Mouse (Mus musculus) mouse trophoblast stem cell (cell line): ENCODE measurements around the gene Rbks.
"Not testable (repeated sequence)": the region's sequence is repeated elsewhere in the genome, so short reads cannot be mapped to it uniquely, and the experiment has no call there.

Experiments
- in situ Hi-C, 2 experiments: fragments of 300-500 bp; cut with MseI, MboI; formaldehyde crosslinking; loops; 2 replicates in 1 of 2; 3 replicates in 1 of 2; pipeline ENCODE4 v1.15.1; 2025

The Rbks gene

DNA sequence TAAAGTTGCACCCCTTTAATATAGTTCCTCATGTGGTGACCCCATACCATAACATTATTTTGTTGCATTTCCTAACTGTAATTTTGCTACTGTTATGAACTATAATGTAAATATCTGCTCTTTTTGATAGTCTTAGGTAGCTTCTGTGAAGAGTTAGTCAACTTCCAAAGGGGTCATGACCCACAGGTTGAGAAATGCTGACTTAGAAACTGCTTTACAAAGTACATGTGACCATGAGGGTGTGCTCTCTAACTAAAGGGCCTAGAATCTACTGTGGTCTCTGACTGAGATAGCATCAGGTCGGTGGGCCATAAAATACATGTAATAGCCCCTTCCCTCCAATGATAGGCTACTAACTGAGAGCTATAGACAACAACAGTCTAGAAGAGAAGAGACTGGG, 19.4 kb downstream of the Rbks start:
- in situ Hi-C loops: no loop called here

GRCm38 (mm10) chr5:31673431-31673830, 24.0 kb downstream of the Rbks start:
- in situ Hi-C loops: no loop called here

DNA sequence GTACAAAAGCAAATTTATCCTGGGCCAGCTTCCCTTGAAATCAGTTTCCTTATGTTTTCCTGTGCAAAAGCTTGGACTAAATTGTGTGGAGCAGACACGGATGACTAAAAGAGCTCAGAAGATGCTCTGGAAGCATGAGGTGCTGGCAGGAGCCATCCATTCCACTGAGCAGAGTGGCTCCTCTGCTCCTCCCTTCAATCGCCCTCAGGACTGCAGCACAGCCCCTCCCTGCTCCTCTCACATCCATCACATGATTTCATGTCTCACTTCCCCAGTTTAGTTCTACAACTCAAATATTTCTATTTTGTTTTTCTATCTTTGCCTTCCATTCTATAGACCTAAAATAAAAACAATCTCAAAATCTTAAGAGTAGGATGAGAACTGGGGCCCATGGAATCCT, 26.3 kb downstream of the Rbks start:
- in situ Hi-C loops: no loop called here

- in situ Hi-C loops: no loop called here
Observed at GRCm38 (mm10) chr5:31669984-31670383, 27.4 kb downstream of the Rbks start.

DNA sequence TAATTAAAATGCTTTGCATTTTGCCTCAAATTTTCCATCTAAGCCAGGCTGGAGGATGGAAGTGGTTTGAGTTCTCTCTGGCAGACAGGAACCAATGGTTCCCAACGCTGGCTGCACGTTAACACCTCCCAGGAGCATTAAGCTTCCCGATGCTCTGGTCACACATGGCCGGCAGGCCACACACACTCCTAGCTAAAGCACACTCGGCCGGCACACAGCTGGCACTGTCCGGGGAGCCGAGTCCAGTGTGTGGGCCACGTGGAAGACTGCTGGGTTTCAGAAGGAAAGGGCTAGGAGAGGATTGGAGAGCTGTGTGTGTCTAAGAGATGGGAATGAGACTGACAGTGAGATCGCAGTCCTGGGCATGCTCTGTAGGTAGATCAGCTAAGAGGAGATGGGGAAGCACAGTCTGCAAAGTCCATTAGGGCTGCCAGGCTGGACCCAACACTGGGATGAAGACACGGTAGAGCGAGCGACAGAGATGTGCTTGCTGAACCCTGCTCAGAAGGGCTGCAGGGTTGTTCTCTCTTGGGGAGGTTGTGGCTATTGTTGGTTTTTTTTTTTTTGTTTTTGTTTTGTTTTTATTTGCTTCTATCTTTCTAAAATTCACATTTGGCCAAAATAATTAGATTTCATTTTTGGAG, 29.0 kb downstream of the Rbks start:
- in situ Hi-C loops: no loop called here

- in situ Hi-C loops: no loop called here
Observed at GRCm38 (mm10) chr5:31666176-31666575, 31.3 kb downstream of the Rbks start.

- in situ Hi-C loops: no loop called here
Observed at GRCm38 (mm10) chr5:31655688-31656190, 41.7 kb downstream of the Rbks start.

- in situ Hi-C loops: no loop called here
Observed at GRCm38 (mm10) chr5:31650518-31651288, 46.7 kb downstream of the Rbks start.

DNA sequence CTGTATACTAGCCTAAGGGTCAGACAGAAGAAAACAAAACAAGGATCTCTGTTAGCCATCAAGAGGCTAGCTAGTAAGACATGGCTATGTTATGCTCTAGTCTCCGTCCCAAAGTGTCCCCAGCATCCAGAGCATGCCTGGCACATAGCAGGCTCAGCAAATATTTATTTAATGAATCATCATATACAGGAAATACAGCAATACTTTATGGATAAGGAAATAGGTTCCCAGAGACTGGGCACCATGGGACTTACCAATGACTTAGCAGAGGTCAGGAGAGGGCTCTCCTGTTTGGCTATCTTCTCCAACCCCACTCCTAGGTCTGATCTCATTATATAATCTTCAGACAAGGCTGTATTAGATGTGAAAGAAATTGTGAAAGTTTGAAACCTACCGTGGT, 50.1 kb downstream of the Rbks start:
- in situ Hi-C loops: no loop called here

DNA sequence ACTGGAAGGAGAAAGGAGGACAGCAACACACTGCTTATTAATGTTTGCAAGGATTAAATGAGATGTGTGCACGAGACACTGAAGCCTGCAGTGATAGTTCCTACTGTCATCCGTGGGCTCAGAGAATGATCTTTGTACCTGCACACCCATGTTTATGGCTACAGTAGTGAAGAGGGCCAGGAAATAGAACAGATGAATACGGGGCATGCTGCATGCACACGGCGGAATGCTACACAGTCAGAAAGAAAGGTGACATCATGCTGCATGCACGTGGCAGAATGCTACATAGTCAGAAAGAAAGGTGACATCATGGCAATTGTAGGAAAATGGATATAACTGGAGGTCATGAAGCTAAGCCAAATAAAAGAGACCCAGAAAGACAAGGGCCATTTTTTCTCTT, 50.9 kb downstream of the Rbks start:
- in situ Hi-C loops: no loop called here

DNA sequence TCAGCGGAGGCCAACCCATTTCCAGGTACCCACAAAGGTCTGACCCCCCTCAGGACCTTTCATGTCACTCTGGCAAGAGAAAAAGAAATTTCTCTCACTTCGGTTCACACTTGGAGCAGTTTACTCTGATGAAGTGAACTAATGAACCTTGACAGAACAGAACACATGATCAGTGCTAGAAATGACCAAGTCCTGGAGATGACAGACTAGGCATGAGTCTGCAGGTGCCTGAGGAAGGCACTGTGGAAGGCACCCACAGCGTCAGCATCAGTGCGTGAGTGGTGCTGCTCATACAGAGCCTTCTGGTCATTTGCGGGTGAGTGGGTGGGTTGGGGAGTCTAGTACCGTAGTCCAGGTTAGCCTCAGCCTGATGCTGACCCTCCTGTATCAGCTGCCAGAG, 51.6 kb downstream of the Rbks start:
- in situ Hi-C loops: no loop called here

DNA sequence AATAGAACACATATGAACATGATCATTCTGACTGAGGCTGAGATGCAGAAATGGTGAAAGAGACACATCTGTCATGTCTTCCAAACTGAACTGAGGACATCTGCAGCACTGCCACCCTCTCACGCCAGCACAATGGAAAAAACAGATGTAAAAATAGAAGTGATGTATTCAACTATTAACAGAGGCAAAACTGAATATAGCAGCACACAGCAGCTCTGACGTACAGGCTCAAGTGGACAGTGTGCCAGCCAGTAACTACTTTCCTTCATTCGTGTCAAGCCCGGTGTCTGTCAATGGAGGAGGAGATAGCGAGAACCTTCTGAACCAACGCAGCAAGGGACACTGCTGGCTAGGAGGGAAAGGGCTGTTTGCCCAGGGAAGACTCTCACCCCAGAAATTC, 52.6 kb downstream of the Rbks start:
- in situ Hi-C loops: no loop called here

- in situ Hi-C loops: no loop called here
Observed at GRCm38 (mm10) chr5:31644272-31644671, 53.2 kb downstream of the Rbks start.

- in situ Hi-C loops: no loop called here
Observed at GRCm38 (mm10) chr5:31642300-31642699, 55.1 kb downstream of the Rbks start.

GRCm38 (mm10) chr5:31640542-31640941, 56.9 kb downstream of the Rbks start:
- in situ Hi-C loops: no loop called here

DNA sequence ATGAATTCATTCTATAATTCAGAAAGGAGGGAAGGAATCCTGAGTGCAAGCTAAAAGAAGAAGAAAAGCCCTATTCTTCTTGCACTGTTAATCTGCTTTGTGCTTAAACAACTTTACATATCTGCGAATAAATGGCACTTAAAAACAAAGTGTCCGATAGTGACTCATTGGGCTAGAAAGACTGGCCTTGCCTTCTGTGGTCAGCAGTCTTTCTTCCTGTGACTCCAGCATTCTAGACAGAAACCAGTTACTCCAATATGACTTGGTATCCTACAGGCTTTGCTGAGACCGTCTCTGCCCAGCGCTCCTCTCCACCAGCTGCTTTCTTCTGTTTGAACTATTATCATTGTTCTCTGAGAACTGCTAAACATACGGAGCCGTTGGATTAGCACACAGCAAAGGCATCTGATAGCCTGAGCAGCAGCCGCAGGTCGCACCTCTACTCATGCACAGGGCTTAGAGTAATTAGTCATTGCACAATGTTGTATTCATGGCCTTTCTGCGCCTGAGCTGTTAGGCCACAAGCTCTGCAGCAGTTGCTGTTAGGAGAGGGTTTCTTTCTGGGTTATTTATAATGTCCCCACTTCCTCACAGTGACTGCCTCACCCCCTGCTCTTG, 60.7 kb downstream of the Rbks start:
- in situ Hi-C loops: no loop called here

- in situ Hi-C loops: no loop called here
Observed at GRCm38 (mm10) chr5:31634679-31635078, 62.7 kb downstream of the Rbks start.

GRCm38 (mm10) chr5:31634161-31634560, 63.3 kb downstream of the Rbks start:
- in situ Hi-C loops: no loop called here

GRCm38 (mm10) chr5:31631169-31631568, 66.3 kb downstream of the Rbks start:
- in situ Hi-C loops: not testable (repeated sequence)

DNA sequence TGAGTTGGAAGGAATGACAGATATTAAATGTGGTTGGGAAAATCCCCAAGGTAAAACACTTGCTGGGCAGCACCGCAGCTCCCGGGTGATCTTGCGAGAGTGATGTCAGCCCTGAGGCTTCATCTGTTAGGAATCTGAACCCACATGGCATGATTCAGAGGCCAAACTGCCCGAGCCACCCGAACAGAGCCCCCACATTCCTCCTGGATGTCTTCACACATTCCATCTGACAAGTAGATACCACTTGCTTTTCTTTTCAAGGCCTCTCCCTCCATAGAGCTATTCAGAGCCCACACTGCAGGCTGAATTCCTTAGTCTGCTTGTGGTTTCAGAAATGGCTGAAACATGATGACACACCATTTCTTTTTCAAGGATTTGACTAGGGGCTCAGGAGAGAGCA, 67.4 kb downstream of the Rbks start:
- in situ Hi-C loops: no loop called here

- in situ Hi-C loops: no loop called here
Observed at GRCm38 (mm10) chr5:31628555-31628954, 68.9 kb downstream of the Rbks start.

DNA sequence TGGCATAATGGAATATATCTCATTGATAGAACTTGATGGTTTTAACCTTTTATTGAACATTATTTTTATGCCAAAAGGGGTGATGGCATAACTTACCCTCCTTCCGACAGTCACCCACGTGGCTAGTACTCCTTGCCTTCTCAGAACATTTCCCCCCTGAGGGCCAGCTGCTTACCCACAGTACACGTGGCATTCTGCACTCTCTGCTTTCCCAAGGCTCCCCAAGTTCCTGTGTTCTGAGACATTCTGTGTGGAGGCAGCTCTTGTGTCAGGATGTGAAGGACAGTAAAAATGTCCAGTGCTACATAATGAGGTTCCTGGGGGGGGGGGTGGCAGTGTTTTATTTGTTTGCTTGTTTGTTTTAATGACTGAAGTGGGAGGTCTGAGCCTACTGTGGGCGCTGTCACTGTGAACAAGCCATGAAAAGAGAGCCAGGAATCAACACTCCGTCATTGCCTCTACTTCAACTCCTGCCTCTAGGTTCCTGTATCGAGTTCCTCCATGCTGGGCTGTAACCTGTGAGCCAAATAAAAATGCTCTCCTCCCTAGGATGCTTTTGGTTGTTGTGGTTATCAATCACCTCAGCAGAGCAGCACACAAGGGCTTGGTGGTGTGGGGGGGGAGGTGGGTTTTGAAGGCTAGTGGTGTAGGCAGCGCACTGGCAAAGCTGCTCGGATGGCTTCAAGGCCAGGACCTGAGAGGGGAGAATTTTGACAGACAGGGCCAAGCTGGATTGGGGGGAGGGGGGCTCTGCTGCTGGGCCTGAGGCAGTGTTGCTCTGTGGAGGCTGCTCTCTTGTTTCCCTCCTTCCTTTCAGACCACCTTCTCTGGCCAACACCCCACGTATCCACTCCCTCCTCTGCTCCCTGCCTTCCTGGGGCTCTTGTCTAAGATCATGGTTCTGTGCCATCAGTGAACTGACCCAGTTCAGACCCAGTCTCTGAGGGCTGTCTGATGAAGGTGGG, 69.6 kb downstream of the Rbks start:
- in situ Hi-C loops: no loop called here
